Mouse (Mus musculus): ENCODE data around the gene Kcnmb4.

GRCm38 (mm10) chr10:116450621-116451020 is 23.1 kb downstream of the Kcnmb4 start:
- TF ChIP-seq EP300 (IDR thresholded peaks at IDR 0.05; ENCODE audit: insufficient read depth, low read depth, low read length) (no peak), POLR2A (IDR thresholded peaks at IDR 0.05; ENCODE audit: insufficient read depth, low read depth, low read length) (no peak), CTCF (IDR thresholded peaks at IDR 0.05) (no peak)
